Mouse (Mus musculus): ENCODE data around the gene Aplp2. TPM values are rescaled to one million over a fixed set of nuclear protein-coding genes. Genes with fewer than 3 reads are reported as not detected.

Aplp2 gene
- polyA plus RNA-seq, 1 experiment from 2014 or later: 213 TPM

- H3K27me3 ChIP-seq: no peaks in the 10 kb centered on the region
- no peak overlapping the region for H3K9ac ChIP-seq
- no peaks in the 10 kb centered on the region for H3K36me3 ChIP-seq (replicated peaks)
- H3K4me2 ChIP-seq: no peak overlapping the region
- no peak overlapping the region for H3K27ac ChIP-seq
- H3K4me1 ChIP-seq: peaks cover 2% of the 10 kb centered on the region
- no peak overlapping the region for H3K4me3 ChIP-seq (replicated peaks)
- 69% methylated on average over 7 of the region's 7 CpGs for WGBS
- no peaks in the 10 kb centered on the region for H3K9me3 ChIP-seq
- no peak for ATAC-seq (ENCODE audit: low FRiP score)
Measured at GRCm38 (mm10) chr9:31217631-31218380, 6.2 kb upstream of the Aplp2 start.

GRCm38 (mm10) chr9:31212500-31213008 is 939 bp upstream of the Aplp2 start:
- Histone ChIP-seq H3K4me1 (peaks cover 28% of the 10 kb centered on the region), H3K9me3 (no peaks in the 10 kb centered on the region), H3K36me3 (replicated peaks) (no peaks in the 10 kb centered on the region), H3K4me3 (replicated peaks) (peak overlapping the region; percentile 95), H3K4me2 (peak overlapping the region; percentile 82), H3K9ac (peak overlapping the region; percentile 76), H3K27me3 (no peaks in the 10 kb centered on the region), H3K27ac (peak overlapping the region; percentile 96)
- 25% methylated on average over 12 of the region's 12 CpGs for WGBS
- no peak for ATAC-seq (ENCODE audit: low FRiP score)

DNA sequence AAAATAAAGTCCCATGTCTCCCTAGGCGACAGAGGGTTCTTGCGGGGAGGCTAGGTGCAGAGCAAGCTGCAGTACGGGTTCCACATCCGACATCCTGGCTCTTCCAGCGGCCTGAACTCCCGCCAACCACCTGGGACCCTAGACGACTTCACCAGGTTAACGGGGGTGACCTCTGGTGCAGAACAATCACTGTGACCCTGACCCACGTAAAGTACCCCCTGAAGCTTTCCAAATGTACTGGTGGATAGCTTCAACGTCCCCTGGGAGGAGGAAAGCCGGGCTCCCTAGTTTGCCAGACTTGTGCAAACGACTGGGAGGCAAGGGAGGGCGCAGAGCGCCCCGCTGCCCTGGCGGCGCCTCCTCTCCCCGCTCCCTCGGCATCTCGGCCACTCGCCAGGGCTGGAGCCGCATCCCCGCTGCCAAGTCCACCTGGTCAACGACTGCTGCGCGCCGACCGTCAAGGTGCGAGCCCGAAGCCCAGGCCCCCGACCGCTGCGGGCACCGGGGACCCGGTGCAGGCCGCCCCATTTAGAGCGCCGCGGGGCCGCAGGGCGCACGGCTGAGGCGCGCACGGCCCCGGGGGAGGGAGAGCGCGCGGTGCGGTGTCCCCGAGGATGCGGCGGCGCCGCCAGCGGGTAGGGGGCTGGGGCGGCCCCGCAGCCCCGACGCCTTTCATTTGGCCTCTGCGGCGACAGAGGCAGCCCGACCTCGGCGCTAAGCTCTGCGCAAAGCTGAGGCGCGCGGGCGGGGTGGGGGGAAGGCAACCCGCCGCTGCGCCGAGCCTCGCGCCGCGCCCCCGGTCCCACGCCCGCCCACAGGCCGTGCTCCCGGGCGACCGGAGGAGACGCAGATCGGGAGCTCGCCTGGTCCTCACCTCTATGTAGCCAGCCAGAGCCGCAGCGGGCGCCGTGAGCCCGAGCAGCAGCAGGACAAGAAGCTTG is 596 bp downstream of the Aplp2 start:
- no peaks in the 10 kb centered on the region for H3K36me3 ChIP-seq (replicated peaks)
- H3K4me3 ChIP-seq (replicated peaks): peak overlapping the region; percentile 95
- H3K4me1 ChIP-seq: peaks cover 32% of the 10 kb centered on the region
- whole genome bisulfite sequencing: under 1% methylated on average over 85 of the region's 93 CpGs
- no peaks in the 10 kb centered on the region for H3K27me3 ChIP-seq
- H3K9ac ChIP-seq: peak overlapping the region; percentile 95
- peak overlapping the region; percentile 96 for H3K27ac ChIP-seq
- peak; percentile 56 for ATAC-seq (ENCODE audit: low FRiP score)
- peak overlapping the region; percentile 87 for H3K4me2 ChIP-seq
- H3K9me3 ChIP-seq: no peaks in the 10 kb centered on the region

DNA sequence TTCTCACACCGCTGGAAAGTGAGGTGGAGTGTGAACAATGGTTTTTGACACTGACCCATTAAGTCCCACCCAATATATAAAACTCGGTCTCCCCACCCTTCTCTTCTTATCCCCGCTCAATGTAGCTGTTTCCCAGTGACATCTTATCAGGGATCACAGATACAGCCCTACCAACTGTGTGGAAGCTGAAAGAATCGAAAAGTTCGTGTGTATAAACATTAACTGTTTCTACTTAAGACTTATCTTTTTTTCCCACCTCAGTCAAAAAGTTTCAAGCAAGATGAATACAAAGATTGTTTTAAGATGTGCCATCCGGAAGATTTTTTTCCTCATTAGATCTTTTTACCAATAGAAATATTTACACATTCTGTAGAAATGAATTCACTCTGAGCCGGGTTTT is 1.5 kb downstream of the Aplp2 start:
- Histone ChIP-seq H3K4me1 (peaks cover 33% of the 10 kb centered on the region), H3K4me3 (replicated peaks) (peak overlapping the region; percentile 95), H3K27me3 (no peaks in the 10 kb centered on the region), H3K36me3 (replicated peaks) (no peaks in the 10 kb centered on the region), H3K4me2 (peak overlapping the region; percentile 87), H3K27ac (no peak overlapping the region), H3K9ac (peak overlapping the region; percentile 95; the same call in 1 of the 2 replicates), H3K9me3 (no peaks in the 10 kb centered on the region)
- ATAC-seq (ENCODE audit: low FRiP score): no peak
- WGBS: 37% methylated on average over 7 of the region's 7 CpGs

GRCm38 (mm10) chr9:31209502-31209901 is 2.1 kb downstream of the Aplp2 start:
- ATAC-seq (ENCODE audit: low FRiP score): no peak
- no peaks in the 10 kb centered on the region for H3K9me3 ChIP-seq
- peaks cover 36% of the 10 kb centered on the region for H3K4me1 ChIP-seq
- 0 out of 2 replicates have a peak overlapping the region, but pooled peaks have one; percentile 87 for H3K4me2 ChIP-seq
- H3K27me3 ChIP-seq: no peaks in the 10 kb centered on the region
- H3K4me3 ChIP-seq (replicated peaks): no peak overlapping the region
- no peak overlapping the region for H3K27ac ChIP-seq
- H3K36me3 ChIP-seq (replicated peaks): no peaks in the 10 kb centered on the region
- 96% methylated on average over 1 of the region's 1 CpGs for WGBS
- no peak overlapping the region for H3K9ac ChIP-seq

DNA sequence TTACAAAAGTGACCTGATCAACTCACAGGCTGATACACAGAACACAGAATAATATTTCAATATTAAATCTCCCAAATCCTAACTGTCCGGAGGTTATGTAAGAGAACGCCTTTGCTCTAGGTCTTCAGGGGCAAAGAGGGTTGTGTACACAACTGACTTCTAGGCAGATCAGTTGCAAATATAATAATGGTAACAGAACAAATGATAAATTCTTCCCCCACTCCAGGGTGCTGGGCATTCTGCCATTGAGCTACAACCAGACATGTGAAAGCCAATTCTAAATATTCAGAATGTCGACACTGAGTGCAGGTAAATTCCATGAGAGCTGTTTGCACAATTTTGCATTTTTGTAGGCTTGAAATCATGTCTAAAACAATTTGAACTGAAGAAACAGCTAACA is 3.9 kb downstream of the Aplp2 start:
- Histone ChIP-seq H3K36me3 (replicated peaks) (no peaks in the 10 kb centered on the region), H3K4me1 (peaks cover 42% of the 10 kb centered on the region)

GRCm38 (mm10) chr9:31204722-31205121 is 6.9 kb downstream of the Aplp2 start:
- H3K27ac ChIP-seq: no peak overlapping the region
- no peaks in the 10 kb centered on the region for H3K9me3 ChIP-seq
- no peak overlapping the region for H3K4me3 ChIP-seq (replicated peaks)
- no peaks in the 10 kb centered on the region for H3K36me3 ChIP-seq (replicated peaks)
- whole genome bisulfite sequencing: 89% methylated on average over 6 of the region's 6 CpGs
- peaks cover 27% of the 10 kb centered on the region for H3K4me1 ChIP-seq
- no peak for ATAC-seq (ENCODE audit: low FRiP score)
- H3K27me3 ChIP-seq: no peaks in the 10 kb centered on the region
- no peak overlapping the region for H3K4me2 ChIP-seq
- no peak overlapping the region for H3K9ac ChIP-seq

More for the DNA sequence above, 3.9 kb downstream of the Aplp2 start:
- H3K9me3 ChIP-seq: no peaks in the 10 kb centered on the region
- H3K4me2 ChIP-seq: no peak overlapping the region
- no peak for ATAC-seq (ENCODE audit: low FRiP score)
- no peak overlapping the region for H3K27ac ChIP-seq
- H3K4me3 ChIP-seq (replicated peaks): no peak overlapping the region
- H3K27me3 ChIP-seq: no peaks in the 10 kb centered on the region
- 92% methylated on average over 3 of the region's 3 CpGs for WGBS
- no peak overlapping the region for H3K9ac ChIP-seq

DNA sequence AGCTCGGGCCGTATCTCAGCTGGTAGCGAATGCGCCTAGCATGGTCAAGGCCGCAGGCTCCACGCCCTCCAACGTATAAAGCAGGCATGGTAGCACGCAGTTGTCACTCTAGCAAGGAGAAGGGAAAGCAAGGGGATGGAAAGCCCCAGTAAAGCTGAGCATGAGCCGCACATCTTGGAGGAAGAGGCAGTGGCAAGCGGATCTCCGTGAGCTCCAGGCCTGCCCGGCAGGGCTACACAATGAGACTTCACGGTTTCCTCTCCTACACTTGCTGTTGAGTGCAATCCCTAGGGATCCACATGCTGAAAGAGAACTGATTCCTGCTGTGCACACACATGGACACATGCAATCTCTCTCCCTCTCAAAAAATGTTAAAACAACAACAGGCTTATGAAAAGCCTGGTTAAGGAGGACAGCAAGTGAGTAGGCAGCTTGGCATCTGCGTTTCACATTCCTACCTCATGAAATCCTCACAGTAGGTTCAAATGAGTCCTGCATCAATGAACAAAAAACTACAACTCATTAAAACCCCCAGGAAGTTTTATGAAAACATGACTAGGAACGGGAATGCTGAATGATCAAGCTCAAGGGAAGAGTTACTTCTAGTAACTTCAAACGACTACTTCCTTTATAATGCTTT is 7.9 kb downstream of the Aplp2 start:
- Histone ChIP-seq H3K9ac (no peak overlapping the region), H3K9me3 (no peaks in the 10 kb centered on the region), H3K27me3 (no peaks in the 10 kb centered on the region), H3K27ac (no peak overlapping the region), H3K4me1 (peaks cover 22% of the 10 kb centered on the region), H3K36me3 (replicated peaks) (no peaks in the 10 kb centered on the region), H3K4me3 (replicated peaks) (no peak overlapping the region), H3K4me2 (no peak overlapping the region)
- 78% methylated on average over 16 of the region's 16 CpGs for WGBS
- ATAC-seq (ENCODE audit: low FRiP score): no peak

DNA sequence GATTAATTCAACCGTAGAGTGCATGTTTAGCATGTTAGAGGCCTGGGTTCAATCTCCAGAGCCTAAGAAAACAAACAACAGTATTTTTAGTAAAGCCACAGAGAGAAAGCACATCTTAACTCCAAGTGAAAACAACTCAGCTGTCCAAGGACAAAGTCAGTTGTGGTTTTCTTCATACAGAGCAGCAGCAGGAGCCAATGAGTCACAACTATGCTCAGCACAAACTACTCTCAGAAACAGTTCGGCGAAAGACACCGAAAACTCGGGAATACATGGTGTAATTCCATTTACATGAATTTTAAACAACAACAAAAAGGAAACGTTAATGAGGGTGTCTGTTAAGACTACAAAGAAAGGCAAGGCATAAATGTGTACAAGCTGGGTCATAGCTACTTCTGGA is 8.5 kb downstream of the Aplp2 start:
- 87% methylated on average over 6 of the region's 6 CpGs for WGBS
- Histone ChIP-seq H3K9ac (no peak overlapping the region), H3K36me3 (replicated peaks) (no peaks in the 10 kb centered on the region), H3K27me3 (no peaks in the 10 kb centered on the region), H3K4me1 (peaks cover 21% of the 10 kb centered on the region), H3K27ac (no peak overlapping the region), H3K9me3 (no peaks in the 10 kb centered on the region), H3K4me2 (no peak overlapping the region), H3K4me3 (replicated peaks) (no peak overlapping the region)
- ATAC-seq (ENCODE audit: low FRiP score): no peak

- Histone ChIP-seq H3K4me3 (replicated peaks) (no peak overlapping the region), H3K4me1 (peaks cover 4% of the 10 kb centered on the region), H3K9me3 (no peaks in the 10 kb centered on the region), H3K9ac (no peak overlapping the region), H3K4me2 (no peak overlapping the region), H3K27me3 (no peaks in the 10 kb centered on the region), H3K36me3 (replicated peaks) (peaks cover 4% of the 10 kb centered on the region), H3K27ac (no peak overlapping the region)
- whole genome bisulfite sequencing: 91% methylated on average over 3 of the region's 3 CpGs
- no peak for ATAC-seq (ENCODE audit: low FRiP score)
Measured at GRCm38 (mm10) chr9:31198614-31199013, 13.0 kb downstream of the Aplp2 start.

- H3K4me1 ChIP-seq: no peaks in the 10 kb centered on the region
- no peak overlapping the region for H3K4me2 ChIP-seq
- no peak overlapping the region for H3K4me3 ChIP-seq (replicated peaks)
- no peak overlapping the region for H3K9ac ChIP-seq
- WGBS: 92% methylated on average over 7 of the region's 7 CpGs
- no peak for ATAC-seq (ENCODE audit: low FRiP score)
- H3K9me3 ChIP-seq: no peaks in the 10 kb centered on the region
- H3K36me3 ChIP-seq (replicated peaks): peaks cover 10% of the 10 kb centered on the region
- H3K27ac ChIP-seq: no peak overlapping the region
- H3K27me3 ChIP-seq: no peaks in the 10 kb centered on the region
Measured at GRCm38 (mm10) chr9:31197782-31198181, 13.8 kb downstream of the Aplp2 start.

DNA sequence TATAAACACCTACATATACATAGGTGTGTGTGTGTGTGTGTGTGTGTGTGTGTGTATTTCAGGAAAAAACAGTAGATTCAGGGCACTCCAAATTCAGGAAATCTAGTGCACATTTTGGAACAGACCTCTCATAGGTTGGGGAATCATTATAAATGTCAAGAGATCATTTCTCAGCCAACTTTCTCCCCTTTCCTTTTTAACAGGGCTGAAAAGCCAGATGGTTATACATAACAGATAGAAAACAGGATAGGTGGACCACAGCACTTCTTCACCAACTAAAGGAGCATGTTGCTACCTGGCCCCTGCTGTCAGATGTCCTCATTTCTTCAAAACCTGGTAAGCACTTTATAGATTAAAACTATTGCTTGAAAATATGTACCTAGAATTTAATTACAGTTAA is 14.9 kb downstream of the Aplp2 start:
- no peak overlapping the region for H3K4me2 ChIP-seq
- no peak for ATAC-seq (ENCODE audit: low FRiP score)
- no peak overlapping the region for H3K27ac ChIP-seq
- H3K9ac ChIP-seq: no peak overlapping the region
- no peaks in the 10 kb centered on the region for H3K9me3 ChIP-seq
- H3K27me3 ChIP-seq: no peaks in the 10 kb centered on the region
- no peak overlapping the region for H3K4me3 ChIP-seq (replicated peaks)
- H3K4me1 ChIP-seq: no peaks in the 10 kb centered on the region
- peaks cover 10% of the 10 kb centered on the region for H3K36me3 ChIP-seq (replicated peaks)
